Mouse (Mus musculus): ENCODE measurements around the gene St7.

DNA sequence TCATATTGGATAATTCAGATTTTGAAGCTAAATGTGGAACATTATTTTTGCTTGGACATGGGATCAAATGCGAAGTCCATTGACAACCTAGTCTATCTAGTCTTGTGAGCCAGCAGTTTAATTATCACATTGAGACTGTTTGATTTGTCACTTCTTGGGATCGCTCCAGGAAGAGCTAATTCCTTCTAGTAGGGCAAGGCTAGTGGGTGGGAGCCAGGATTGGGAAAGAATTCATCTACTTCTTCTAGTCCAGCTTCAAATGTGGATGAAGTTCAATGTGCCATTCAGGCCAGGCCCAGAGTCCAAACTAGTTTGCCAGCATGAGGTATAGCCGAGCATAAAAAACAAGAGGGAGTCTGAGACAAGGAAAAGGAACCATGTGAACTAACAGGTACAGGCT, 100.7 kb downstream of the St7 start:
- no peak for TF ChIP-seq CTCF (IDR thresholded peaks at IDR 0.05; ENCODE audit: extremely low read depth, insufficient read depth, low read length)
- no peak for TF ChIP-seq POLR2A (IDR thresholded peaks at IDR 0.05; ENCODE audit: extremely low read depth, insufficient read depth, low read length)
